Mouse (Mus musculus) right cerebral cortex, adult 2 months (tissue): ENCODE results near the gene Mpz.
"Not testable (repeated sequence)": the region's sequence is repeated elsewhere in the genome, so short reads cannot be mapped to it uniquely, and the experiment has no call there.

Experiments
- DNase-seq, 2 experiments: peaks; one replicate each; pipeline ENCODE4 v3.0.0; 2021 to 2022; ENCODE audit warnings: low spot score in 2 of 2

The Mpz gene

DNA sequence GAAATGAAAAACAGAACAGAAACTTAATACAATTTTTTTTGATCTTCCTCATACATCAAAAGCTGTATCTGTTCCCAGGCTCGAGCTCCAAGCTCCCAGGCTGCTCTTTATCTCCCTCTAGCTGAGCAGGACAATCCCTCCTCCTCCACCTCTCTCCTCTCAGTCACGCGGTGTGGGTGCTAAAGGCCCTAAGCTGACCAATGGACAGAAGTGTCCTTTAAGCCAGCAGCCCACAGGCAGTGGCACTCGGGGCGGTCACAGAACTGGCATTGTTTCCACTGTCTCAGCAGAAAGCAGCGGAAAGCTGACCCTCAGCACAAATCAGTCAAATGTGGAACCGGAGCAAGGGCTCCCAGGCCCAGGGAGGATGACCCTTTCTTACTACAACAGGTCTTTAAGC lies 21.3 kb upstream of the Mpz start:
- peak; percentile 29 to 37 for DNase-seq

DNA sequence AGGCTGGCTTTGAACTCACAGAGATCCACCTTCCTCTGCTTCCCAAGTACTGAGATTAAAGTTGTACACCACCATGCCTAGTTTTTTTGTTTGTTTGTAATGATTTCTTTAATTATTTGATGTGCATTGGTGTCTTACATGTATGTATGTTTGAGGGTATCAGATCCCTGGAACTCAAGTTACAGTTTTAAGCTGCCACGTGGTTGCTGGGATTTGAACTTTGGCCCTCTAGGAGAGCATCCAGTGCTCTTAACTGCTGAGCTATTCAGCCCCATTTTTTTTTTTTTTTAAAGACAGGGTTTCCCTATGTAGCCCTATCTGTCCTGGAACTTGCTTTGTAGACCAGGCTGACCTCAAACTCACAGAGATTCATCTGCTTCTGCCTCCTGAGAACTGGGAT lies 19.5 kb upstream of the Mpz start:
- no peak for DNase-seq

DNA sequence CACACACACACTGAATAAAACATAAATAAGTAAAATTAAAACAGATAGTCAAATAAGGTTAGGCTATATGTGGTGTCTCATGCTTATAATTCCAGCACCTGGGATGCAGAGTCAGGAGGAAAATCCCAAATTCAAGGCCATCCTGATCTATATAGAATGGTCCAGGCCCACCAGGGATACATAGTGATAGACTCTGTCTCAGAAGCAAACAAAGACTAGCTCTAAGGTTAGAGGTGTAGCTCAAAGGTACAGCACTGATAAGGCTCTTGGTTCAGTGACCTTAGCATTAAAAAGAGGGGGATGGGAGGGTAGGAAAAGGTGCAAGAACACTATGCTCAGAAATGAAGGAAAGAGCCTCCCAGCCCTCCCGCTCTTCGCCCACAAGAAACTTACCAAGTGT lies 14.9 kb upstream of the Mpz start:
- no peak for DNase-seq

DNA sequence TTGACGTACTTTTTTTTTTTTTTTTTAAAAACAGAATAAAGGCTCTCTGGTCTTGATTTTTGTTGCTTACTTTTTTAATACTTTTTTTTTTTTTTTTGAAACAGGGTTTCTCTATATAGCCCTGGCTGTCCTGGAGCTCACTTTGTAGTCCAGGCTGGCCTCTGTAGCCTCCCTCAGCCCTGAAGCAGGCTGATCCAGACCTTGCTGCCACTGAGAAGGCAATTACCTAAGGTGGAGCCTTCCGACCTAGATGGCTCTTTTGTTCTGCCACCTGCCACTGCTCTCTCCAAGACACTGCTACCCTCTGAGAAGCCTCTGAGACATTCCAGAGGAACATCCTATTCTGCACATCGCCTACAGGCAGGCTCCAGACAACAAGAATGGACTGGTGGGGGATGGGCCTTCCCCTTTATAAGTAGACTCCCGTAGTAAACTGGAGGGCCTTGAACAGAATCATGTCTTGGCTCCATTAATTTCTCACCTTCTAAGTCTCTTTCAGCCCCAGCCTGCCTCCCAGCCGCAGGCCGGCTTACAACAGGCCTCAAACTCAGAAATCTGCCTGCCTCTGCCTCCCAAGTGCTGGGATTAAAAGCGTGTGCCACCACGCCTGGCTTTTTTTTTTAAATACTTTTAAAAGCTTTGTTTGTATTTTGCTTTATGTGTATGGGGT lies 12.9 kb upstream of the Mpz start:
- DNase-seq = not testable (repeated sequence)

DNA sequence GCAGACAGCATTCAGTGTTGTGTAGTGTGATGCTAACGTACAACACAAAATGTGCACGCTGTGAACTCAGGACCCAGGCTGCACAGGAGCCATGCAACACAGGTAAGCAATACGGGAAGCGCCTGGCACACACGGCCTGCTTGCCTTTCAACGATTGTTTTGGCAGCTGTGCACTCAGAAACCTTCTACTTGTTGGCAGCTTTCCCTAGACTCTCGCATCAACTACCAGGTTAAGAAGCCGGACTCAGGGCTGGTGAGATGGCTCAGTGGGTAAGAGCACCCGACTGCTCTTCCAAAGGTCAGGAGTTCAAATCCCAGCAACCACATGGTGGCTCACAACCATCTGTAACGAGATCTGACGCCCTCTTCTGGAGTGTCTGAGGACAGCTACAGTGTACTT lies 7.5 kb upstream of the Mpz start:
- DNase-seq = not testable (repeated sequence)

- peak; percentile 47 to 49 for DNase-seq
Observed at GRCm38 (mm10) chr1:171150838-171151391, 404 bp downstream of the Mpz start.

- no peak for DNase-seq
Observed at GRCm38 (mm10) chr1:171151966-171152365, 1.5 kb downstream of the Mpz start.

- peak in 1 of 2 experiments; percentile 27 for DNase-seq
Observed at GRCm38 (mm10) chr1:171156644-171157043, 6.1 kb downstream of the Mpz start.

GRCm38 (mm10) chr1:171157965-171158364 lies 7.5 kb downstream of the Mpz start:
- DNase-seq = no peak

- no peak for DNase-seq
Observed at GRCm38 (mm10) chr1:171159485-171159975, 9.0 kb downstream of the Mpz start.

DNA sequence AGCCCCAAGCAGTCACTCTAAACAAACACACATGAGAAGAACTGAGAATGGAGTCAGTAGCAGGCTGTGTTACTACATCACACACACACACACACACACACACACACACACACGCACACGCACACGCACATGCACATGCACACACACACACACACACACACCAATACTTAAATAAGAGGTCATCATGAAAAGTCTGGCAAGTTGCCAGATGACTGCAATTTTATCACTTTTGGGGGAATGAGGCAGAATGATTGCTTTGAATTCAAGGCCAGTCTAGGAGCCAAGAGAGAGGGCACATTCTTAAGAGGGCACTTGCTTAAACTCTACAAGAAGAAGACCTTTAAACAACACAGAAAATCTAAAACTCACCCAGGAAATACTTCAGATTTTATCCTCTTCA lies 12.0 kb downstream of the Mpz start:
- no peak for DNase-seq

- DNase-seq = no peak
Observed at GRCm38 (mm10) chr1:171164258-171164657, 13.7 kb downstream of the Mpz start.

DNA sequence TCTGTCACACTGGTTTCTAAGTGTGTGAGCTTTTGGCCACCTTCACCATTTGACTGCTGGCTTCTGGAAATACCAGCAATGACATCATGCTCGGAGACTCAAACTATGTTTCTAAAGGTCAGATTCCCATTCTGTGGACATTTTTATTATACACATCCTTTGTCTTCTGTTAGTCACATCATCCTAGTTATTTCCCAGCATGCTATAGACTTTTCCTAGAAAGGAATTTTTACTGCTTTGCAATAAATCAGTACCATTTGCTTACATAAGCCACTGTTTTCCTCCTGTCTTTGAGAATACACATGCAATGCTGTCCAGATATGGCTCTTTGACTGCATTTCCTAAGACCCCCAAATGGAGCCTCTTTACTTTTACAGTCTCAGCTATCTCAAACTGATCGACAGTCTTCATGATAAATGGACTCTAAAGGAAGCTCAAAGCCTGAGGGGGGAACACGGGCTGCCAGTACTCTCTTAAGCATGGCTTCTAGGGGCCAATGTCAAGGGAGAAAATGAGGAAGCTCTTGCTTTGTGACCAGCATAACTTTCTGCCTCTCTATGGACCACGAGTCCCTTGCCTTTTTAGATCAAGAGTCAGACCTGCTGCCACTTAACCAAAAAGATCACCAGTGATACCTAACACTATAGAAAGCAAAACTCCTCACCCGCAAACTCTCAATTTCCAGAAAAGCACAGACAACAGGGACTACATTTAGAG lies 15.3 kb downstream of the Mpz start:
- DNase-seq = no peak

DNA sequence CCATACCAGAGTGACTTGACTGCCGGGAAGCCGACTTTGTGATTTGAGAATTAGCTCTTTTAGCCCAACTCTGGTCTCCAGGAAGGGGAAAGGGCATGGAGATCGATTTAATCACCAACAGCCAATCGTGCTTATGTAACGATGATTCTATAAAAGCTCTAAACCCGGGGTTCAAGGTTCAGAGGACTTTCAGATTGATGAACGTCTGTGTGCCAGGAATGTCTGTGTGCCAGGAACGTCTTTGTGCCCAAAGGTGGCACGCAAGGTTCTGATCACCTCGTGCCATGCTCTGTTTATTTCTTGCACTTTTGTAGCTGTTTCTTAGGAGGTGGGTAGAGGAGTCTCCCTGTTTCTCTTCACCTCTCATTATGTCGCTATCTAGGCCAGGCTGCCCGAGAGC lies 18.4 kb downstream of the Mpz start:
- no peak for DNase-seq

GRCm38 (mm10) chr1:171169913-171170312 lies 19.4 kb downstream of the Mpz start:
- DNase-seq = no peak

DNA sequence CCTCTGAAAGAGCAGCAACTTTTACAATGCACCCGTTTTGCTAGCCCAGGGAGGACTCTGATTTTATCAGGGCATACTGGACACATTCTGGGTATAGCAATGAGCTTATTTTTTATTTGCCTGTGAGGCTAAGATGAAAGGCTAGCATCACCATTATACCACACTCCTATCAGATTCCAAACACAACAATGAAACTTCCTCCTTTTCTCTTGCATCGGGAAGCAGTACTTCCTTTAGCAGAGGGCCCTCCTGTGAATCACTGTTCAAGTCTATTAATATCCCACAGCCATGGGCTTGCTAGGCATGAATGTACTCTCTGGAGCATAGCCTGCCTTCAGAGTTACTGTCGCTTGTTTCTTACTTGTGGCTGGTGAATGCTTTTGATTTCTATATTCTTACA lies 20.6 kb downstream of the Mpz start:
- DNase-seq = no peak

DNA sequence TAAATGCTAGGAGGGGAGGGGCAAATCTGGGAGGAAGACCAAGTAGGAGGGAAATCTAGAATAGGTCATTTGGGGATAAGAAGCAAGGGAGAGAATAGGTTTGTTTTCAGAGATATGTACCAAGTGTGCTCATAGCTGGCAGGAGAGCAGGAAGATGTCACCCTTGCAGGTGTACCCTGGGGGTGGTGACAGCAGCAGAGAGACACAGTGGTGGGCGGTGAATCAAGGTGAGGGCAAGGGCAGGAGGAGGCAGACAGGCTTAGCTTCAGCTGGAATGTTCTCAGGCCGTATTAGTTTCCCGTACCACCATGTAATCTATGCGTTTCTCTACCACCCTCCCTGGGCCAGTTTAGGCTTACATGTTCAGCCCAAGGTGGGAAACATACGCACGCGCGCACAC lies 22.3 kb downstream of the Mpz start:
- no peak for DNase-seq

GRCm38 (mm10) chr1:171179487-171180171 lies 29.1 kb downstream of the Mpz start:
- DNase-seq = no peak

DNA sequence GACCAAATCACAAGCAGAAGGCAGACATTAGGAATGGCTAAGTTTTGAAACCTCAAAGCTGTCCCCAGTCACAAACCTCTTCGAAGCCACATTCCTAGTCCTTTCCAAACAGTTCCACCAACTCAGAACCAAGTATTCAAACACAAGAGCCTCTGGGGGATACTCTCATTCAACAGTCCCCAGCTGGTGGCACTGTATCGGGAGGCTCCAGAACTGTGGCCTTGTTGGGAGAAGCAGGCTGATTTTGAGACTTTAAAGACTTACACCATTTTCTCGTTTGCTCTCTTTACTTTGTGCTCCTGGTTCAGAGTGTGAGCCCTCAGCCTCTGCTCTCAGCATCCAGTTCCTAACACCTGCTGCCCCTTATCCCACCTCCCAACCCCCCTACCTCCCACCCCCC lies 32.5 kb downstream of the Mpz start:
- DNase-seq = no peak

DNA sequence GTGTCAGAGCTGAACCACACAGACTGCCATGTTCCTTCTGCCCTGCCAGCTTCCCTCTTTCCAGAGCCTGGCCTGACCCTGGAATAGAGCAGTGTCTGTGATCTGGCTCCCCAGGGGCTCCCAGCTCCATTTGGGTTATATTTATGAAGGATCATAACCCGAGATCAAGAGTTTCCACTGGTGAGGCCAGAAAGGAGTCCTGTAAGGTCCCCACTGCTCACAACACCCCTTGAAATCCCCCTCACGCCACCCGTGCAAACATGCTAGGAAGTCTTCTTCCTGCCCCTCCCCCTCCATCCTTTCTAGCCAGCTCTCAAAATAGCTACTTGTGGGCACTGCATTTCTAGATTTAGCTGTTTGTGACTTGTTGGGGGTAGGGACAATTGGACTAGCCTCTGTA lies 33.1 kb downstream of the Mpz start:
- no peak for DNase-seq

DNA sequence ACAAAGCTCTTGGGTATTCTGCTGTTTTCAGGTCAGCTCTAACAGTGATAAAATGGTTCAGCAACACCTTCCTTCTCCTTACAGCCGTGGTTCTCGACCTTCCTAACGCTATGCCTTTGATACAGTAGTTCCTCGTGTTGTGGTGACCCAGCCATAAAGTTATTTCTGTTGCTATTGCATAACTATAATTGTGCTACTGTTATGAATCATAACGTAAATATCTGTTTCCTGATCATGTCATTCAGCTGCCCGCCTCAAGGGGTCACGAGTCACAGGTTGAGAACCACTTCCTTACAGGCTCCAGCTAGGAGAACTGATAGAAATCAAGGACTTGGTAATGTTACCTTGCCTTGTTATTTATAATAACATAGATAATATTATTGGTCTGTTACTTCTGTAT lies 33.8 kb downstream of the Mpz start:
- no peak for DNase-seq

DNA sequence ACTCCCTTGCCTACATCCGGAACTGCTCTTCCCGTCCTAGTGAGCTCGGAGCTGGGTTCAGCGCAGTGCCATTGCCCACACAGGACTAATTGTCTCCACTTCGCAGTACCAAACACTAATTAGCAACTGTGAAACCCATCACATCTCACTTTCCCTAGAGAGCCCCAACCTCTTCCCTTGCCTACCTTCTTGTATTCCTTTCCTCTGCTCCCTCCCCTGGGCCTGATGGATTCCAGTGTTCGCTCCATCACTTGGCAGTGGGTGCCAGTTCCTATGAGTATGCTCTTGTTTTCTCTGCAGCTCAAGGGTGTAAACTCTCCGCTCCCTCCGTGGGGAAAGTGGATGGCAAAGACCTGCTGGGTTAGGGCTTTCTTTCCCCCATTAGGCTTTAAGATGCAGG lies 35.1 kb downstream of the Mpz start:
- no peak for DNase-seq
